ENCODE assay signal across 24 mouse cellular contexts in the genomic region with DNA sequence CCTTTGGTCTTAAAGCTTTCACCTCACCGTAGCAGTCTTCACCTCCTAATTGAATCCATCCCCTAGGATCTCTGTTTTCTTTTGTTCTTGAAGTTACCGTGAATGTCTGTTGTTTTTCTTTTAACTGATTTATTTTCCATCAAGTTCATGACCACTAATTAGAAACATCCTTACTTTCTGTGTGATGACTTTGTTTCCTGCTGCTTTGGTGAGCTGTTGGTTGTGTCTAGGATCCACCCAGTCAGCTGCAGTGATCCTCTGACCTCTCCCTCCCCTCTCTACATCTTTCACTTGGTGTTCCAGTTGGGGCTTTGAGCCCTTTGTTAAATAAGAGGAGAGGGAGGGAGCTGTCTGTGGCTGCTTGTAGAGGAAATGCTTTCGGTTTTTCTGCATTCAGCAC. TPM values are rescaled to one million over a fixed set of nuclear protein-coding genes. Genes with fewer than 3 reads are reported as not detected.
DNase-seq lines count a peak whose midpoint lies in the region; ATAC-seq and TF ChIP-seq lines count a peak whose summit lies in the region.
"Had no signal": no experiment of that assay in that cellular context is flagged by ENCODE, and none has a peak within 500 bp of the region (broad histone marks: within the 10 kb centered on the region; RNA-seq: fewer than 3 reads in every experiment).

No protein-coding gene starts in this region.

- TF ChIP-seq CTCF in brain, embryonic 14.5 days (IDR thresholded peaks at IDR 0.05; ENCODE audit: borderline replicate concordance, extremely low read depth, insufficient read depth, insufficient read length), result no peak

- no peaks in the 10 kb centered on the region for H3K9me3 ChIP-seq in embryonic facial prominence, embryonic 11.5 days (replicated peaks; ENCODE audit: control insufficient read depth, low read length)
- no peaks in the 10 kb centered on the region for H3K9me3 ChIP-seq in limb, embryonic 11.5 days (ENCODE audit: control insufficient read depth, low read length)
- H3K9me3 ChIP-seq in forebrain, embryonic 11.5 days (ENCODE audit: control insufficient read depth, low read length), result no peaks in the 10 kb centered on the region
- H3K9me3 ChIP-seq: heart, embryonic 10.5 days; midbrain, embryonic 15.5 days; stomach, embryonic 15.5 days had no signal

- no peak overlapping the region for H3K4me2 ChIP-seq in embryonic facial prominence, embryonic 11.5 days (ENCODE audit: low read depth, low read length)
- no peak overlapping the region for H3K4me2 ChIP-seq in limb, embryonic 11.5 days (ENCODE audit: low read depth, severe bottlenecking)
- no peak overlapping the region for H3K4me2 ChIP-seq in forebrain, embryonic 11.5 days (ENCODE audit: low read depth, low read length, severe bottlenecking)
- H3K4me2 ChIP-seq: hindbrain, embryonic 14.5 days; liver, embryonic 11.5 days; midbrain, embryonic 15.5 days; stomach, embryonic 15.5 days had no signal

- H3K27me3 ChIP-seq in embryonic facial prominence, embryonic 11.5 days (ENCODE audit: control insufficient read depth, insufficient read depth, low read length), result no peaks in the 10 kb centered on the region
- no peaks in the 10 kb centered on the region for H3K27me3 ChIP-seq in limb, embryonic 11.5 days (ENCODE audit: control insufficient read depth, insufficient read depth, low read length)
- no peaks in the 10 kb centered on the region for H3K27me3 ChIP-seq in forebrain, embryonic 11.5 days (ENCODE audit: control insufficient read depth, insufficient read depth, low read length)
- H3K27me3 ChIP-seq: midbrain, embryonic 15.5 days; stomach, embryonic 15.5 days had no signal

- H3K4me3 ChIP-seq in embryonic facial prominence, embryonic 11.5 days (ENCODE audit: low read depth, low read length), result no peak overlapping the region
- no peak overlapping the region for H3K4me3 ChIP-seq in limb, embryonic 11.5 days (ENCODE audit: low read depth, low read length)
- no peak overlapping the region for H3K4me3 ChIP-seq in forebrain, embryonic 11.5 days (ENCODE audit: low read depth, low read length)
- H3K4me3 ChIP-seq: heart, embryonic 10.5 days; midbrain, embryonic 15.5 days; stomach, embryonic 15.5 days had no signal

- WGBS in embryonic facial prominence, embryonic 11.5 days, result 11% methylated on average over 3 of the region's 3 CpGs
- 8% methylated on average over 3 of the region's 3 CpGs for whole genome bisulfite sequencing in limb, embryonic 11.5 days
- WGBS in forebrain, embryonic 11.5 days, result 33% methylated on average over 3 of the region's 3 CpGs

- H3K36me3 ChIP-seq in embryonic facial prominence, embryonic 11.5 days (replicated peaks; ENCODE audit: control insufficient read depth, insufficient read depth, low read depth, low read length), result no peaks in the 10 kb centered on the region
- H3K36me3 ChIP-seq in limb, embryonic 11.5 days (ENCODE audit: control insufficient read depth, insufficient read depth, low read length), result no peaks in the 10 kb centered on the region
- H3K36me3 ChIP-seq in forebrain, embryonic 11.5 days (ENCODE audit: control insufficient read depth, insufficient read depth, low read length), result no peaks in the 10 kb centered on the region
- H3K36me3 ChIP-seq: heart, embryonic 10.5 days; midbrain, embryonic 15.5 days; stomach, embryonic 15.5 days had no signal

- ATAC-seq in embryonic facial prominence, embryonic 11.5 days (replicated peaks; ENCODE audit: insufficient number of reproducible peaks, low FRiP score, low TSS enrichment, low read depth), result no peak
- no peak for ATAC-seq in limb, embryonic 11.5 days (ENCODE audit: insufficient number of reproducible peaks, low FRiP score, low TSS enrichment, low read depth)
- no peak for ATAC-seq in forebrain, embryonic 11.5 days (replicated peaks; ENCODE audit: low FRiP score)
- ATAC-seq: forebrain, embryonic 16.5 days; intestine, embryonic 16.5 days; midbrain, embryonic 15.5 days had no signal

- no peaks in the 10 kb centered on the region for H3K4me1 ChIP-seq in embryonic facial prominence, embryonic 11.5 days (ENCODE audit: control insufficient read depth, insufficient read depth, low read length)
- H3K4me1 ChIP-seq in limb, embryonic 11.5 days (ENCODE audit: control insufficient read depth, insufficient read depth, low read length), result no peaks in the 10 kb centered on the region
- peaks cover 4% of the 10 kb centered on the region; the same call in 1 of the 2 replicates for H3K4me1 ChIP-seq in forebrain, embryonic 11.5 days (replicated peaks; ENCODE audit: control insufficient read depth, insufficient read depth, low read length)
- H3K4me1 ChIP-seq: heart, embryonic 10.5 days; midbrain, embryonic 15.5 days; stomach, embryonic 15.5 days had no signal

- TF ChIP-seq POLR2A in brain, embryonic 14.5 days (IDR thresholded peaks at IDR 0.05; ENCODE audit: borderline replicate concordance, extremely low read depth, insufficient read depth, insufficient read length, poor library complexity, severe bottlenecking), result no peak

- H3K27ac ChIP-seq in embryonic facial prominence, embryonic 11.5 days (replicated peaks; ENCODE audit: low read depth, low read length), result no peak overlapping the region
- no peak overlapping the region for H3K27ac ChIP-seq in limb, embryonic 11.5 days (replicated peaks; ENCODE audit: low read depth, low read length)
- no peak overlapping the region for H3K27ac ChIP-seq in forebrain, embryonic 11.5 days (ENCODE audit: low read depth, low read length)
- H3K27ac ChIP-seq: heart, embryonic 10.5 days; hindbrain, embryonic 14.5 days; midbrain, embryonic 15.5 days; stomach, embryonic 15.5 days had no signal

- no peak overlapping the region for H3K9ac ChIP-seq in embryonic facial prominence, embryonic 11.5 days (replicated peaks; ENCODE audit: low read length)
- no peak overlapping the region for H3K9ac ChIP-seq in limb, embryonic 11.5 days (ENCODE audit: low read length)
- H3K9ac ChIP-seq in forebrain, embryonic 11.5 days (ENCODE audit: low read length), result no peak overlapping the region
- H3K9ac ChIP-seq: hindbrain, embryonic 14.5 days; midbrain, embryonic 15.5 days; stomach, embryonic 15.5 days had no signal

- peak; percentile 27 for DNase-seq in kidney, postnatal 10 days
- no peak for DNase-seq in kidney, adult 9 months
- peak; percentile 31 for DNase-seq in brain, embryonic 14.5 days (ENCODE audit: low read depth)
- DNase-seq in embryonic facial prominence, embryonic 11.5 days (ENCODE audit: low spot score), result peak; percentile 53
- peak; percentile 26 for DNase-seq in limb, embryonic 11.5 days (ENCODE audit: low spot score)
- DNase-seq in right cerebral cortex, postnatal 14 days, result no peak
- no peak for DNase-seq in right cerebral cortex, postnatal 10 days (ENCODE audit: low spot score in 2 of 2)
- DNase-seq in forebrain, embryonic 11.5 days (ENCODE audit: low spot score), result no peak
- DNase-seq: adrenal gland, adult 2 months; cerebellum, adult 8-10 months; lung, adult 18-20 months; lung, postnatal 14 days; thymus, adult 18-20 months; thymus, postnatal 4 days had no signal

RNA-seq across cellular contexts. Expression of a gene that starts 11.0 kb away (rescaled TPM):
- 0.25 and 0.33 TPM in 2 replicates for polyA plus RNA-seq in brain, embryonic 14.5 days (2012; rRNA removed)
- 0.07 TPM in 1 of 2 replicates, not detected in the other for polyA plus RNA-seq in embryonic facial prominence, embryonic 11.5 days (2014; fragmentation: Nextera tagmentation; extraction: Ambion mirVana)
- polyA plus RNA-seq in limb, embryonic 11.5 days (2014; fragmentation: Nextera tagmentation; extraction: Ambion mirVana), result 0.08 and 0.09 TPM in 2 replicates
- polyA plus RNA-seq in forebrain, embryonic 11.5 days (2014; fragmentation: Nextera tagmentation; extraction: Ambion mirVana), result 0.08 and 0.12 TPM in 2 replicates
- polyA plus RNA-seq: adrenal gland, adult 2 months; heart, postnatal 0 days; hindbrain, embryonic 14.5 days; intestine, embryonic 16.5 days; large intestine, adult 2 months; liver, embryonic 11.5 days had no signal

RNA-seq across cellular contexts. Expression of a gene that starts 33.7 kb away (rescaled TPM):
- 0.04 TPM in 1 of 2 replicates, not detected in the other for polyA plus RNA-seq in brain, embryonic 14.5 days (2012; rRNA removed)
- not detected in 2 replicates for polyA plus RNA-seq in embryonic facial prominence, embryonic 11.5 days (2014; fragmentation: Nextera tagmentation; extraction: Ambion mirVana)
- polyA plus RNA-seq in limb, embryonic 11.5 days (2014; fragmentation: Nextera tagmentation; extraction: Ambion mirVana), result not detected in 2 replicates
- 0.11 TPM in 1 of 2 replicates, not detected in the other for polyA plus RNA-seq in forebrain, embryonic 11.5 days (2014; fragmentation: Nextera tagmentation; extraction: Ambion mirVana)
- polyA plus RNA-seq: adrenal gland, adult 2 months; cortical plate, adult 2 months; forebrain, embryonic 16.5 days; heart, postnatal 0 days; intestine, embryonic 16.5 days; large intestine, adult 2 months; liver, embryonic 11.5 days; stomach, embryonic 15.5 days had no signal

RNA-seq across cellular contexts. Expression of a gene that starts 36.2 kb away (rescaled TPM):
- polyA plus RNA-seq in brain, embryonic 14.5 days (2012; rRNA removed), result 13.2 and 15.7 TPM in 2 replicates
- 77.7 and 84.8 TPM in 2 replicates for polyA plus RNA-seq in embryonic facial prominence, embryonic 11.5 days (2014; fragmentation: Nextera tagmentation; extraction: Ambion mirVana)
- polyA plus RNA-seq in limb, embryonic 11.5 days (2014; fragmentation: Nextera tagmentation; extraction: Ambion mirVana), result 86.9 and 93.4 TPM in 2 replicates
- polyA plus RNA-seq in forebrain, embryonic 11.5 days (2014; fragmentation: Nextera tagmentation; extraction: Ambion mirVana), result 53.3 and 53.6 TPM in 2 replicates

Comparison
In these comparisons a context has a peak if more than half of its experiments do, and no peak if none do; other contexts are left out.
1. DNase-seq: peak in kidney, postnatal 10 days (single experiment), brain, embryonic 14.5 days (single experiment), embryonic facial prominence, embryonic 11.5 days (single experiment) and limb, embryonic 11.5 days (single experiment); none in kidney, adult 9 months (single experiment), right cerebral cortex, postnatal 14 days (single experiment), right cerebral cortex, postnatal 10 days (0 of 2) and forebrain, embryonic 11.5 days (single experiment).